Mouse (Mus musculus) lung, postnatal 0 days (tissue): ENCODE measurements at regions not wholly inside any gene's neighbourhood (a gene's known extent, or its start where the extent isn't known, plus 50 kb on each side); places are given as distances from the start of the nearest gene placed in this dataset.

Experiments
- ATAC-seq: fragments of 200-750 bp; cut with Nextera tagmentation; 2 replicates; pipeline ENCODE4 v1.8.0; 2017; ENCODE audit warnings: moderate library complexity
- DNase-seq: peaks from one replicate; pipeline ENCODE4 v3.0.0-alpha.2; 2016; ENCODE audit warnings: low spot score
- H3K27ac ChIP-seq: fragments of 300-500 bp; sonication (generic); 2 replicates; pipeline ENCODE4 v1.5.1; 2014; ENCODE audit warnings: antibody characterized with exemption, mild to moderate bottlenecking, low read length, mixed read lengths
- H3K27me3 ChIP-seq: fragments of 300-500 bp; sonication (generic); replicated peaks from 2 replicates; pipeline ENCODE4 v1.6.1; 2014; ENCODE audit warnings: low read length, mixed read lengths; ENCODE audit not compliant: insufficient read depth
- H3K36me3 ChIP-seq: fragments of 300-500 bp; sonication (generic); 2 replicates; pipeline ENCODE4 v1.6.1; 2014; ENCODE audit warnings: low read length, mixed read lengths; ENCODE audit not compliant: insufficient read depth
- H3K4me1 ChIP-seq: fragments of 300-500 bp; sonication (generic); 2 replicates; pipeline ENCODE4 v1.6.1; 2014; ENCODE audit warnings: antibody characterized with exemption, low read depth, low read length, mixed read lengths; ENCODE audit not compliant: insufficient read depth
- H3K4me2 ChIP-seq: fragments of 300-500 bp; sonication (generic); replicated peaks from 2 replicates; pipeline ENCODE4 v1.6.1; 2014; ENCODE audit warnings: low read depth, mild to moderate bottlenecking, low read length, moderate library complexity, mixed read lengths
- H3K4me3 ChIP-seq: fragments of 300-500 bp; sonication (generic); 2 replicates; pipeline ENCODE4 v1.5.1; 2014; ENCODE audit warnings: low read depth, low read length
- H3K9ac ChIP-seq: fragments of 300-500 bp; sonication (generic); replicated peaks from 2 replicates; pipeline ENCODE4 v1.6.1; 2014; ENCODE audit warnings: low read depth, mild to moderate bottlenecking
- H3K9me3 ChIP-seq: fragments of 300-500 bp; sonication (generic); 2 replicates; pipeline ENCODE4 v1.6.1; 2016; ENCODE audit warnings: low read length, mixed read lengths
- CTCF ChIP-seq: IDR thresholded peaks from 2 replicates; pipeline ENCODE4 v1.5.1; 2016; ENCODE audit warnings: antibody characterized with exemption, mild to moderate bottlenecking
- EP300 ChIP-seq: IDR thresholded peaks from 2 replicates; pipeline ENCODE4 v1.6.1; 2016; ENCODE audit warnings: antibody characterized with exemption, mild to moderate bottlenecking, control low read depth
- WGBS: fragments of 180-500 bp; shearing (Covaris S2); extraction: QIAGEN DNeasy Blood & Tissue Kit; methylation state at CpG from one replicate; pipeline ENCODE4 v1.1.7; 2014; 5-methylcytosine and 5-hydroxymethylcytosine counted together

- TF ChIP-seq EP300 (no peak), CTCF (no peak)
- Histone ChIP-seq H3K4me1 (no peaks in the 10 kb centered on the region), H3K27me3 (no peaks in the 10 kb centered on the region), H3K36me3 (no peaks in the 10 kb centered on the region), H3K4me2 (no peak overlapping the region), H3K9ac (no peak overlapping the region), H3K4me3 (no peak overlapping the region), H3K9me3 (no peaks in the 10 kb centered on the region), H3K27ac (no peak overlapping the region)
- ATAC-seq (no peak), DNase-seq (no peak)
- WGBS: 64% methylated on average over 4 of the region's 4 CpGs
Observed at GRCm38 (mm10) chr19:15644786-15645185, 302.4 kb downstream of the Psat1 start.

GRCm38 (mm10) chr19:15617233-15617915 is 329.8 kb downstream of the Psat1 start:
- H3K9ac ChIP-seq: no peak overlapping the region
- WGBS: 17% methylated on average over 6 of the region's 6 CpGs
- no peak for ATAC-seq

GRCm38 (mm10) chr19:15614648-15615561 is 332.2 kb downstream of the Psat1 start:
- H3K36me3 ChIP-seq: no peaks in the 10 kb centered on the region
- no peaks in the 10 kb centered on the region for H3K27me3 ChIP-seq
- no peak overlapping the region for H3K9ac ChIP-seq
- WGBS: 56% methylated on average over 19 of the region's 19 CpGs
- no peaks in the 10 kb centered on the region for H3K9me3 ChIP-seq
- DNase-seq (peak; percentile 23), ATAC-seq (peak; percentile 49; the same call in 1 of the 2 replicates)
- no peaks in the 10 kb centered on the region for H3K4me1 ChIP-seq
- TF ChIP-seq CTCF (no peak), EP300 (no peak)
- H3K4me2 ChIP-seq: no peak overlapping the region
- H3K4me3 ChIP-seq: no peak overlapping the region
- no peak overlapping the region for H3K27ac ChIP-seq

More at GRCm38 (mm10) chr19:15617233-15617915, 329.8 kb downstream of the Psat1 start:
- Histone ChIP-seq H3K36me3 (no peaks in the 10 kb centered on the region), H3K4me3 (no peak overlapping the region), H3K27me3 (no peaks in the 10 kb centered on the region), H3K4me2 (no peak overlapping the region), H3K9me3 (no peaks in the 10 kb centered on the region), H3K27ac (no peak overlapping the region), H3K4me1 (no peaks in the 10 kb centered on the region)
- TF ChIP-seq CTCF: peak; percentile 92
- TF ChIP-seq EP300: no peak
- DNase-seq: peak; percentile 64

- H3K27ac ChIP-seq: no peak overlapping the region
- no peaks in the 10 kb centered on the region for H3K9me3 ChIP-seq
- DNase-seq (no peak), ATAC-seq (no peak)
- TF ChIP-seq CTCF (no peak), EP300 (no peak)
- no peak overlapping the region for H3K9ac ChIP-seq
- no peaks in the 10 kb centered on the region for H3K36me3 ChIP-seq
- H3K27me3 ChIP-seq: no peaks in the 10 kb centered on the region
- no peaks in the 10 kb centered on the region for H3K4me1 ChIP-seq
- no peak overlapping the region for H3K4me3 ChIP-seq
- no peak overlapping the region for H3K4me2 ChIP-seq
- 71% methylated on average over 13 of the region's 13 CpGs for WGBS
Observed at GRCm38 (mm10) chr19:15611137-15611758, 335.9 kb downstream of the Psat1 start.

- WGBS: 69% methylated on average over 4 of the region's 4 CpGs
Observed at GRCm38 (mm10) chr19:15606440-15606839, 340.7 kb downstream of the Psat1 start.

GRCm38 (mm10) chr19:15592821-15593220 is 354.3 kb downstream of the Psat1 start:
- no peak for ATAC-seq
- Histone ChIP-seq H3K4me1 (no peaks in the 10 kb centered on the region), H3K36me3 (no peaks in the 10 kb centered on the region), H3K9me3 (no peaks in the 10 kb centered on the region), H3K9ac (no peak overlapping the region), H3K27ac (no peak overlapping the region), H3K27me3 (no peaks in the 10 kb centered on the region), H3K4me2 (no peak overlapping the region), H3K4me3 (no peak overlapping the region)
- TF ChIP-seq CTCF (no peak), EP300 (no peak)
- 56% methylated on average over 2 of the region's 2 CpGs for WGBS
- no peak for DNase-seq

More at GRCm38 (mm10) chr19:15606440-15606839, 340.7 kb downstream of the Psat1 start:
- ATAC-seq (no peak), DNase-seq (no peak)
- Histone ChIP-seq H3K4me3 (no peak overlapping the region), H3K9ac (no peak overlapping the region), H3K4me1 (no peaks in the 10 kb centered on the region), H3K4me2 (no peak overlapping the region), H3K27ac (no peak overlapping the region), H3K27me3 (no peaks in the 10 kb centered on the region), H3K9me3 (no peaks in the 10 kb centered on the region), H3K36me3 (no peaks in the 10 kb centered on the region)
- TF ChIP-seq CTCF: no peak
- TF ChIP-seq EP300: no peak
